13 mouse cellular contexts compared by ENCODE assay signal in genomic region chr11:52094568-52094967, GRCm38 (mm10). TPM values are rescaled to one million over a fixed set of nuclear protein-coding genes. Genes with fewer than 3 reads are reported as not detected.
DNase-seq lines count a peak whose midpoint lies in the region; ATAC-seq and TF ChIP-seq lines count a peak whose summit lies in the region.
"Had no signal": no experiment of that assay in that cellular context is flagged by ENCODE, and none has a peak within 500 bp of the region (broad histone marks: within the 10 kb centered on the region; RNA-seq: fewer than 3 reads in every experiment).

No protein-coding gene starts in this region.

- H3K9me3 ChIP-seq in embryonic facial prominence, embryonic 14.5 days (ENCODE audit: control insufficient read depth, low read length) = no peaks in the 10 kb centered on the region
- no peaks in the 10 kb centered on the region for H3K9me3 ChIP-seq in embryonic facial prominence, embryonic 10.5 days
- H3K9me3 ChIP-seq in kidney, embryonic 15.5 days (replicated peaks) = no peaks in the 10 kb centered on the region
- H3K9me3 ChIP-seq in liver, postnatal 0 days (ENCODE audit: low read length) = no peaks in the 10 kb centered on the region
- H3K9me3 ChIP-seq in midbrain, embryonic 13.5 days = no peaks in the 10 kb centered on the region
- H3K9me3 ChIP-seq: embryonic facial prominence, embryonic 13.5 days; forebrain, embryonic 13.5 days; limb, embryonic 12.5 days had no signal

- no peaks in the 10 kb centered on the region for H3K27me3 ChIP-seq in embryonic facial prominence, embryonic 14.5 days (replicated peaks; ENCODE audit: control insufficient read depth, insufficient read depth, low read length)
- no peaks in the 10 kb centered on the region for H3K27me3 ChIP-seq in embryonic facial prominence, embryonic 10.5 days (replicated peaks; ENCODE audit: low read depth, poor library complexity, severe bottlenecking)
- H3K27me3 ChIP-seq in kidney, embryonic 15.5 days = no peaks in the 10 kb centered on the region
- no peaks in the 10 kb centered on the region for H3K27me3 ChIP-seq in kidney, adult 2 months (replicated peaks; ENCODE audit: control insufficient read depth, insufficient read depth, low read length)
- H3K27me3 ChIP-seq in liver, postnatal 0 days (ENCODE audit: insufficient read depth, low read length) = no peaks in the 10 kb centered on the region
- no peaks in the 10 kb centered on the region for H3K27me3 ChIP-seq in midbrain, embryonic 13.5 days
- H3K27me3 ChIP-seq: embryonic facial prominence, embryonic 13.5 days; forebrain, embryonic 13.5 days; limb, embryonic 12.5 days had no signal

- no peak for ATAC-seq in embryonic facial prominence, embryonic 14.5 days (ENCODE audit: low read depth)
- no peak for ATAC-seq in kidney, embryonic 15.5 days (replicated peaks; ENCODE audit: low FRiP score)
- ATAC-seq in liver, postnatal 0 days = peak; percentile 22
- no peak for ATAC-seq in midbrain, embryonic 13.5 days
- ATAC-seq: forebrain, embryonic 13.5 days had no signal

- peak; percentile 60 for TF ChIP-seq EP300 in liver, postnatal 0 days (IDR thresholded peaks at IDR 0.05; ENCODE audit: low read depth)

- H3K27ac ChIP-seq in embryonic facial prominence, embryonic 14.5 days (replicated peaks; ENCODE audit: low read depth, low read length) = no peak overlapping the region
- H3K27ac ChIP-seq in embryonic facial prominence, embryonic 10.5 days (replicated peaks) = no peak overlapping the region
- peak overlapping the region; percentile 48; the same call in 1 of the 2 replicates for H3K27ac ChIP-seq in kidney, embryonic 15.5 days
- H3K27ac ChIP-seq in kidney, adult 2 months (ENCODE audit: insufficient read depth, low read depth, low read length) = no peak overlapping the region
- H3K27ac ChIP-seq in brown adipose tissue, adult 24 weeks (replicated peaks; ENCODE audit: low read depth, low read length) = peak overlapping the region; percentile 96
- peak overlapping the region; percentile 85 for H3K27ac ChIP-seq in liver, postnatal 0 days (ENCODE audit: low read depth)
- no peak overlapping the region for H3K27ac ChIP-seq in midbrain, embryonic 13.5 days
- H3K27ac ChIP-seq: embryonic facial prominence, embryonic 13.5 days; forebrain, embryonic 13.5 days; limb, embryonic 12.5 days had no signal

- WGBS in embryonic facial prominence, embryonic 14.5 days = 44% methylated on average over 5 of the region's 5 CpGs
- 73% methylated on average over 5 of the region's 5 CpGs for WGBS in embryonic facial prominence, embryonic 10.5 days
- 49% methylated on average over 5 of the region's 5 CpGs for WGBS in kidney, embryonic 15.5 days
- WGBS in kidney, adult 2 months = 46% methylated on average over 5 of the region's 5 CpGs
- WGBS in liver, postnatal 0 days (ENCODE audit: insufficient replicate concordance) = 40% methylated on average over 5 of the region's 5 CpGs
- 74% methylated on average over 5 of the region's 5 CpGs for WGBS in midbrain, embryonic 13.5 days

- DNase-seq in embryonic facial prominence, embryonic 14.5 days (ENCODE audit: low spot score) = peak; percentile 14
- DNase-seq in embryonic facial prominence, embryonic 10.5 days (ENCODE audit: low spot score) = no peak
- no peak for DNase-seq in kidney, adult 2 months
- DNase-seq in liver, postnatal 0 days = peak; percentile 55
- no peak for DNase-seq in right cerebral cortex, adult 18-20 months
- DNase-seq: cerebellum, adult 9-11 months; kidney, adult 8-10 months had no signal

- no peak overlapping the region for H3K4me3 ChIP-seq in embryonic facial prominence, embryonic 14.5 days (ENCODE audit: low read depth, low read length)
- H3K4me3 ChIP-seq in embryonic facial prominence, embryonic 10.5 days = no peak overlapping the region
- no peak overlapping the region for H3K4me3 ChIP-seq in kidney, embryonic 15.5 days (replicated peaks)
- no peak overlapping the region for H3K4me3 ChIP-seq in kidney, adult 2 months (ENCODE audit: insufficient read depth, low read depth, low read length)
- H3K4me3 ChIP-seq in brown adipose tissue, adult 24 weeks (ENCODE audit: insufficient read depth, low read depth, low read length) = no peak overlapping the region
- no peak overlapping the region for H3K4me3 ChIP-seq in liver, postnatal 0 days (ENCODE audit: low read depth, low read length)
- H3K4me3 ChIP-seq in midbrain, embryonic 13.5 days (replicated peaks) = no peak overlapping the region
- H3K4me3 ChIP-seq: embryonic facial prominence, embryonic 13.5 days; forebrain, embryonic 13.5 days; limb, embryonic 12.5 days had no signal

- no peak for TF ChIP-seq CTCF in kidney, adult 2 months (conservative IDR thresholded peaks at IDR 0.05; ENCODE audit: insufficient read depth, insufficient read length, low read depth, low read length)
- no peak for TF ChIP-seq CTCF in liver, postnatal 0 days (IDR thresholded peaks at IDR 0.05; ENCODE audit: low read depth)

- H3K36me3 ChIP-seq in embryonic facial prominence, embryonic 14.5 days (ENCODE audit: control insufficient read depth, insufficient read depth, low read length) = no peaks in the 10 kb centered on the region
- no peaks in the 10 kb centered on the region for H3K36me3 ChIP-seq in embryonic facial prominence, embryonic 10.5 days (replicated peaks)
- H3K36me3 ChIP-seq in kidney, embryonic 15.5 days = no peaks in the 10 kb centered on the region
- H3K36me3 ChIP-seq in kidney, adult 2 months (ENCODE audit: control insufficient read depth, insufficient read depth, low read length) = no peaks in the 10 kb centered on the region
- no peaks in the 10 kb centered on the region for H3K36me3 ChIP-seq in liver, postnatal 0 days (replicated peaks; ENCODE audit: insufficient read depth, low read length)
- no peaks in the 10 kb centered on the region for H3K36me3 ChIP-seq in midbrain, embryonic 13.5 days
- H3K36me3 ChIP-seq: embryonic facial prominence, embryonic 13.5 days; limb, embryonic 12.5 days had no signal

- no peak for TF ChIP-seq POLR2A in kidney, adult 2 months (IDR thresholded peaks at IDR 0.05; ENCODE audit: low read depth, low read length)

- H3K4me1 ChIP-seq in embryonic facial prominence, embryonic 14.5 days (ENCODE audit: control insufficient read depth, insufficient read depth, low read length) = peaks cover 4% of the 10 kb centered on the region; the same call in 1 of the 2 replicates
- peaks cover 13% of the 10 kb centered on the region for H3K4me1 ChIP-seq in embryonic facial prominence, embryonic 10.5 days
- peaks cover 11% of the 10 kb centered on the region for H3K4me1 ChIP-seq in kidney, embryonic 15.5 days
- H3K4me1 ChIP-seq in kidney, adult 2 months (ENCODE audit: control insufficient read depth, insufficient read depth, low read length) = peaks cover 5% of the 10 kb centered on the region; the same call in 1 of the 2 replicates
- H3K4me1 ChIP-seq in brown adipose tissue, adult 24 weeks (ENCODE audit: control insufficient read depth, insufficient read depth, insufficient read length, low read length) = peaks cover 11% of the 10 kb centered on the region; the same call in 1 of the 2 replicates
- H3K4me1 ChIP-seq in liver, postnatal 0 days (ENCODE audit: insufficient read depth) = peaks cover 17% of the 10 kb centered on the region
- peaks cover 7% of the 10 kb centered on the region for H3K4me1 ChIP-seq in midbrain, embryonic 13.5 days (replicated peaks)

- no peak overlapping the region for H3K4me2 ChIP-seq in embryonic facial prominence, embryonic 14.5 days (ENCODE audit: low read depth, low read length)
- H3K4me2 ChIP-seq in kidney, embryonic 15.5 days = no peak overlapping the region
- H3K4me2 ChIP-seq in liver, postnatal 0 days (ENCODE audit: low read depth, low read length) = no peak overlapping the region
- H3K4me2 ChIP-seq in midbrain, embryonic 13.5 days (replicated peaks) = no peak overlapping the region
- H3K4me2 ChIP-seq: embryonic facial prominence, embryonic 13.5 days; forebrain, embryonic 13.5 days; limb, embryonic 12.5 days had no signal

- no peak overlapping the region for H3K9ac ChIP-seq in embryonic facial prominence, embryonic 14.5 days (ENCODE audit: low read depth, low read length)
- H3K9ac ChIP-seq in kidney, embryonic 15.5 days = no peak overlapping the region
- no peak overlapping the region for H3K9ac ChIP-seq in liver, postnatal 0 days (replicated peaks)
- no peak overlapping the region for H3K9ac ChIP-seq in midbrain, embryonic 13.5 days (replicated peaks)
- H3K9ac ChIP-seq: embryonic facial prominence, embryonic 13.5 days; forebrain, embryonic 13.5 days; limb, embryonic 12.5 days had no signal

RNA-seq across cellular contexts. Expression of gene Ppp2ca, which starts 3.9 kb away (rescaled TPM):
- polyA plus RNA-seq in embryonic facial prominence, embryonic 14.5 days (2014; fragmentation: Nextera tagmentation; extraction: Ambion mirVana) = 91.2 and 95.4 TPM in 2 replicates
- 80.3 and 84.7 TPM in 2 replicates for polyA plus RNA-seq in embryonic facial prominence, embryonic 10.5 days (2016; fragmentation: Nextera tagmentation; extraction: Ambion mirVana)
- 80.2 and 80.6 TPM in 2 replicates for polyA plus RNA-seq in kidney, embryonic 15.5 days (2015; fragmentation: Nextera tagmentation; extraction: Ambion mirVana)
- polyA plus RNA-seq in kidney, adult 2 months (2012; rRNA removed) = 30.9 and 38.0 TPM in 2 replicates
- polyA plus RNA-seq in brown adipose tissue, adult 24 weeks (2012; ENCODE audit: insufficient read depth, insufficient read length, missing spikeins) = 59.4 and 68.0 TPM in 2 replicates
- 23.2 and 24.3 TPM in 2 replicates for polyA plus RNA-seq in liver, postnatal 0 days (2015; fragmentation: Nextera tagmentation; extraction: Ambion mirVana)
- 120 and 126 TPM in 2 replicates for polyA plus RNA-seq in midbrain, embryonic 13.5 days (2015; fragmentation: Nextera tagmentation; extraction: Ambion mirVana)

RNA-seq across cellular contexts. Expression of gene Olfr1373, which starts 50.8 kb away (rescaled TPM):
- not detected in 2 replicates for polyA plus RNA-seq in embryonic facial prominence, embryonic 14.5 days (2014; fragmentation: Nextera tagmentation; extraction: Ambion mirVana)
- not detected in 2 replicates for polyA plus RNA-seq in embryonic facial prominence, embryonic 10.5 days (2016; fragmentation: Nextera tagmentation; extraction: Ambion mirVana)
- polyA plus RNA-seq in kidney, embryonic 15.5 days (2015; fragmentation: Nextera tagmentation; extraction: Ambion mirVana) = not detected in 2 replicates
- polyA plus RNA-seq in kidney, adult 2 months (2012; rRNA removed) = not detected in 2 replicates
- polyA plus RNA-seq in brown adipose tissue, adult 24 weeks (2012; ENCODE audit: insufficient read depth, insufficient read length, missing spikeins) = not detected in 2 replicates
- polyA plus RNA-seq in liver, postnatal 0 days (2015; fragmentation: Nextera tagmentation; extraction: Ambion mirVana) = not detected in 2 replicates
- polyA plus RNA-seq in midbrain, embryonic 13.5 days (2015; fragmentation: Nextera tagmentation; extraction: Ambion mirVana) = not detected in 2 replicates
- polyA plus RNA-seq: embryonic facial prominence, embryonic 13.5 days; forebrain, embryonic 13.5 days; limb, embryonic 12.5 days had no signal

Comparison
In these comparisons a context has a peak if more than half of its experiments do, and no peak if none do; other contexts are left out.
1. DNase-seq: peak in embryonic facial prominence, embryonic 14.5 days (single experiment) and liver, postnatal 0 days (single experiment); none in embryonic facial prominence, embryonic 10.5 days (single experiment), kidney, adult 2 months (single experiment) and right cerebral cortex, adult 18-20 months (single experiment).
2. H3K27ac ChIP-seq: peak in kidney, embryonic 15.5 days (single experiment), brown adipose tissue, adult 24 weeks (single experiment) and liver, postnatal 0 days (single experiment); none in embryonic facial prominence, embryonic 14.5 days (single experiment), embryonic facial prominence, embryonic 10.5 days (single experiment), kidney, adult 2 months (single experiment) and midbrain, embryonic 13.5 days (single experiment).